Mouse (Mus musculus) lung, postnatal 0 days (tissue): ENCODE data around the gene Ppp3ca.

Experiments
- CTCF ChIP-seq: IDR thresholded peaks from 2 replicates; pipeline ENCODE4 v1.5.1; 2016; ENCODE audit warnings: antibody characterized with exemption, mild to moderate bottlenecking
- EP300 ChIP-seq: IDR thresholded peaks from 2 replicates; pipeline ENCODE4 v1.6.1; 2016; ENCODE audit warnings: antibody characterized with exemption, mild to moderate bottlenecking, control low read depth

DNA sequence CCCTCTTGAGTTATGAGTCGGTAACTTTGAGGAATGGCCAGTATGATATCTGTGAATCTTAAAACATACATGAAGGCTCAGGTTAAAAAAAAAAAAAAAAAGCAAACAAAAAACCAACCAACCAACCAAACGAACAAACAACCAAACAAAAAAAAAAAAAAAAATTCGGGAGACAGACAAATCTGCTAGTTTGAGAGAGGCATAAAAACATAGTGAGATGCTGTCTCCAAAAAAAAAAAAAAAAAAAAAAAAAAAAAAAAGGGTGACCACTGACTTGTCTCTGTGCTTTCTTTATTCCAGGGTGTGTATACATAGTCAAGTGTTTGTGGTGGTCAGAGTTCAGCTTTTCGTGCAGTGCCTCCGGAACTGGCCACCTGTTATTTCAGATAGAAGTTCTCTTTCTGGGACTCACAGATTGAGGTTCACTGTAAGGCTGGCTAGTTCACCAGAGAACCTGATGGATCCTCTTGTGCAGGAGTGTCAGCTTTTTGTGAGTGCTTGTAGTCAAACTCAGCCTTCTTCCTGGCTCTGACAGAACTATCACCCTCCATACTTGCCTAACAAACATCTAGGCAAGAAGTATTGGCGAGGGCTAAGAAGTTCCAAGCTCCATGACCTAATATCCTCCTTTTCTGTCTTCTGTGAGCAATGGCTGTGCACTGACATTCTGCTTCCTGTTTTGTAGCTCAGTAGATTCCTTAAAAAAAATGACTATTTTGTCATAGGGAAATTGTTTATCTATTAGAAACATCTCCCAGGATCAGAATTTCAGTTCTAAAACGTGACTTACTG lies 124.7 kb downstream of the Ppp3ca start:
- TF ChIP-seq CTCF = no peak
- no peak for TF ChIP-seq EP300
